Mouse (Mus musculus): ENCODE measurements at regions not wholly inside any gene's neighbourhood (a gene's known extent, or its start where the extent isn't known, plus 50 kb on each side); places are given as distances from the start of the nearest gene placed in this dataset.

GRCm38 (mm10) chr6:147357031-147357430 is 93.0 kb upstream of the Pthlh start:
- no peak overlapping the region for H3K27ac ChIP-seq
- 76% methylated on average over 2 of the region's 2 CpGs for WGBS
- H3K9me3 ChIP-seq, result no peaks in the 10 kb centered on the region
- H3K9ac ChIP-seq, result no peak overlapping the region
- H3K4me2 ChIP-seq (replicated peaks), result no peak overlapping the region
- H3K27me3 ChIP-seq, result no peaks in the 10 kb centered on the region
- H3K4me1 ChIP-seq, result no peaks in the 10 kb centered on the region
- no peak overlapping the region for H3K4me3 ChIP-seq
- H3K36me3 ChIP-seq, result no peaks in the 10 kb centered on the region
- ATAC-seq (ENCODE audit: insufficient number of reproducible peaks, insufficient read depth, low FRiP score, low TSS enrichment), result no peak

DNA sequence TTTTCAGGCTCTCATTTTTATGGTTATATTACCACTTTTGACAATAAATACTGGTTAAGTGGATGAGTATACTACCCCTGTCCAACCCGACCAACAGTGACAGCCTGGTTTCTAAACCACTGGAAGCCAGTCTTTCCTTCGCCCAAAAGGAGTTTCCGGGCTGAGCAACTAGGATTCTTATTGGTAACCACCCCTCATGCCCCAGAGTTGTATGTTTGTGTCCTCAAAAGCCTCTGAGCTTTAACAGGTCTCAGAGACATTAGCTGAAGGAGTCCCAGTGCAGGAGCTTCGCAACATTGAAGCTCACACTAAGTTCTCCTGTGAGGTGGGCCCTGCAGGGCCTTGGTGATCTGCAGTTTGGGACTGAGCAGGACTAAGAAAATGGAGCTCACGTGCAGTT is 92.6 kb upstream of the Pthlh start:
- ATAC-seq (ENCODE audit: insufficient number of reproducible peaks, insufficient read depth, low FRiP score, low TSS enrichment), result no peak
- Histone ChIP-seq H3K4me1 (no peaks in the 10 kb centered on the region), H3K36me3 (no peaks in the 10 kb centered on the region), H3K27ac (no peak overlapping the region), H3K9me3 (no peaks in the 10 kb centered on the region), H3K27me3 (no peaks in the 10 kb centered on the region), H3K9ac (no peak overlapping the region), H3K4me2 (replicated peaks) (no peak overlapping the region), H3K4me3 (no peak overlapping the region)
- WGBS, result 86% methylated on average over 5 of the region's 5 CpGs

DNA sequence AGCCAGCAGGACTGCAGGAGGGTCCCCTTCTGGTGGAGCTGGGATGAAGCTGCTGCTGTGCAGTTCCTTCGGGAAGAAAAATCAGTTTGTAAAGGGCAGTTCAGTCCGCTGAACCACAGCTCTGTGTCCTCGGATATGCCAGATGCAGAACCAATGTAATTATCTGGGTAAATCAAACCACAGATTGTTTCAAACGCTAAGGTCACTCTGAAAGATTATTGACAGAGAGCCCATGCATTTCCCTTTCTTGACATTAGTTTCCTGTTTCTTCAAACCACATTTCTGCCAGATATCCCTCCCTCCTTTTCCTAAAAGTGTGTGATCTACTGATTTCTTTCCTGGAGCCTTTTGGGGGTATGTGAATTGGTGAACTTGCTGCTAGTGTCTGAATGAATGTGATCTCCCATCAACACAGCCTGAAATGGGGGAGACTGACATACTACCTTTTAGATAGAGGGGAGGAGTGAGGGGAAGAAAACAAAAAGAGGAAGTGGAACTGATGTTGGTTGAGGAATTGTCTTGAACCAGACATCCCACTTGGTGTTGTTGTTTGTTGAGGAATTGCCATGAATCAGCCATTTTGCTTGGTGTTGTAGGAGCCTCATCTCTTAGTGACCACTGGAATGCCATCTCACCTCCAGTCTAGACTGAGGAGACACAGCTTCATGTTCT is 85.7 kb upstream of the Pthlh start:
- H3K36me3 ChIP-seq, result no peaks in the 10 kb centered on the region
- 32% methylated on average over 4 of the region's 4 CpGs for WGBS
- no peak overlapping the region for H3K4me3 ChIP-seq

GRCm38 (mm10) chr6:147348621-147349020 is 84.6 kb upstream of the Pthlh start:
- Histone ChIP-seq H3K4me3 (no peak overlapping the region), H3K27me3 (no peaks in the 10 kb centered on the region), H3K27ac (no peak overlapping the region), H3K9me3 (no peaks in the 10 kb centered on the region), H3K9ac (no peak overlapping the region), H3K4me1 (no peaks in the 10 kb centered on the region), H3K36me3 (no peaks in the 10 kb centered on the region), H3K4me2 (replicated peaks) (no peak overlapping the region)
- WGBS, result 63% methylated on average over 3 of the region's 3 CpGs
- ATAC-seq (ENCODE audit: insufficient number of reproducible peaks, insufficient read depth, low FRiP score, low TSS enrichment), result no peak

More for the DNA sequence above, 85.7 kb upstream of the Pthlh start:
- ATAC-seq (ENCODE audit: insufficient number of reproducible peaks, insufficient read depth, low FRiP score, low TSS enrichment), result no peak
- H3K27ac ChIP-seq, result no peak overlapping the region
- H3K4me1 ChIP-seq, result no peaks in the 10 kb centered on the region
- H3K9ac ChIP-seq, result no peak overlapping the region
- H3K27me3 ChIP-seq, result no peaks in the 10 kb centered on the region
- no peaks in the 10 kb centered on the region for H3K9me3 ChIP-seq
- H3K4me2 ChIP-seq (replicated peaks), result no peak overlapping the region

- Histone ChIP-seq H3K36me3 (no peaks in the 10 kb centered on the region), H3K4me1 (no peaks in the 10 kb centered on the region), H3K27ac (no peak overlapping the region), H3K4me2 (replicated peaks) (no peak overlapping the region), H3K27me3 (no peaks in the 10 kb centered on the region), H3K9ac (no peak overlapping the region), H3K4me3 (no peak overlapping the region), H3K9me3 (no peaks in the 10 kb centered on the region)
- ATAC-seq (ENCODE audit: insufficient number of reproducible peaks, insufficient read depth, low FRiP score, low TSS enrichment), result no peak
- 88% methylated on average over 1 of the region's 1 CpGs for WGBS
These were observed 77.1 kb upstream of the Pthlh start for GRCm38 (mm10) chr6:147341042-147341441.

- Histone ChIP-seq H3K36me3 (no peaks in the 10 kb centered on the region), H3K4me3 (no peak overlapping the region), H3K4me2 (replicated peaks) (no peak overlapping the region), H3K9me3 (no peaks in the 10 kb centered on the region), H3K9ac (no peak overlapping the region), H3K27me3 (no peaks in the 10 kb centered on the region), H3K27ac (no peak overlapping the region), H3K4me1 (peaks cover 6% of the 10 kb centered on the region; the same call in 1 of the 2 replicates)
- WGBS, result 84% methylated on average over 7 of the region's 7 CpGs
- ATAC-seq (ENCODE audit: insufficient number of reproducible peaks, insufficient read depth, low FRiP score, low TSS enrichment), result no peak
These were observed 69.0 kb upstream of the Pthlh start for GRCm38 (mm10) chr6:147332976-147333375.

DNA sequence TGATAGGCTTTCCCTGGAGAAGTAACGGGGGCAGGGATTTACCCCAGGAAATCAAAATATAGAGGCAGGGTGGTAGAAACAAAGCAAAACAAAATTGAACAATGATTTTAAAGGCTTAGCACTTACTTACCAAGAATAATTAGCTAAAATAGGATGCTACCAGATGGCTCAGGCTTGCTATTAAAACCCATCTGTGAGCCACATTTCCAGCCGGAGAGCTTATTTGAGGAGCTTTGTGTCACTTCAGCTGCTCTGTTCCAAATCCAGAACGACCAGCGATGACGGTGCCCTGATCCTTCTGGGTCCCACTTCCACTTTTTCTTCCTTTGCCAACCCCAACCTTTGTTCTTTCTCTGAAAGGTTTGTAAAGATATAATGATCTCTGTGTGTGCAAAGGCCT is 65.2 kb upstream of the Pthlh start:
- Histone ChIP-seq H3K4me3 (no peak overlapping the region), H3K9me3 (no peaks in the 10 kb centered on the region), H3K27ac (no peak overlapping the region), H3K27me3 (no peaks in the 10 kb centered on the region), H3K4me2 (replicated peaks) (no peak overlapping the region), H3K4me1 (no peaks in the 10 kb centered on the region), H3K36me3 (no peaks in the 10 kb centered on the region), H3K9ac (no peak overlapping the region)
- no peak for ATAC-seq (ENCODE audit: insufficient number of reproducible peaks, insufficient read depth, low FRiP score, low TSS enrichment)
- 74% methylated on average over 5 of the region's 5 CpGs for WGBS

DNA sequence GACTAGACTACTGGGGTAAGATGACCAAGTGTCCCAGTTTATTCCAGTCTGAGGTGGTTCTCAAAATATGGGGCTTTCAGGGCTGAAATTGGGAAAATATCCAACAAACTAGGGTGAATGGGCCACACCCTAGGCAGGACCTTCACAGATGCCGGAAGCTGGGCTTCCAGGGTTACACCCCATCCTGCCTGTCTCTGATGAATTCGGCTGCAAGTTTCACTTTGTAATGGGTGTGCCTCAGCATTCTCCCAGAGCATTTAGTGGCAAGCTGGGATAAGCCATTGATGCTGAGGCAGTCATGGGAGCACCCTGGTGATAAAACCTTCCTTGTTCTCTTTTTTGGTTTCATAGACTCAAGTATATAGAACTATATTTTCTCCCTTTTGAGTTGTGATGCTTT is 60.4 kb upstream of the Pthlh start:
- no peak for ATAC-seq (ENCODE audit: insufficient number of reproducible peaks, insufficient read depth, low FRiP score, low TSS enrichment)
- Histone ChIP-seq H3K27me3 (no peaks in the 10 kb centered on the region), H3K9me3 (no peaks in the 10 kb centered on the region), H3K4me2 (replicated peaks) (no peak overlapping the region), H3K9ac (no peak overlapping the region), H3K4me1 (no peaks in the 10 kb centered on the region), H3K27ac (no peak overlapping the region), H3K36me3 (no peaks in the 10 kb centered on the region), H3K4me3 (no peak overlapping the region)
- 88% methylated on average over 2 of the region's 2 CpGs for WGBS

DNA sequence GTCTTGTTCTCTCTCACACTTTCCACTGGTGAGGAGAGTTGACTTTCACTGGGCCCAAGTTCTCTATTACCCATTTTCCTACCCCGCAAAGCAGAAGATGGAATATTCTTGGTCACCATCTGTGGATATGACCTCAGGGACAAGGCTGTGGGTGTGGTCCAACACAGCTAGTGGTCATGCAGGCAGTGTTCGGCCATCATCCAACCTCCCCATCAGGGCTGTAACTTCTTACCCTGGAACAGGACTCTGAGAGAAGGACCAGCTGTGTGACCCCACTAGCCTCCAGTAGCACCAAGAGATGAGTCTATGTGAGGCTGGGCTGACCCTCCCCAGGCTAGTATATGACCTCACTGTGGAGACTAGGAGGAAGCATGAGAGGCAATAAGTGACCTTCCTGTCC is 54.1 kb upstream of the Pthlh start:
- 93% methylated on average over 2 of the region's 2 CpGs for WGBS
- no peak overlapping the region for H3K4me2 ChIP-seq (replicated peaks)
- no peak overlapping the region for H3K4me3 ChIP-seq
- no peak overlapping the region for H3K27ac ChIP-seq
- ATAC-seq (ENCODE audit: insufficient number of reproducible peaks, insufficient read depth, low FRiP score, low TSS enrichment), result no peak
- no peak overlapping the region for H3K9ac ChIP-seq
- no peaks in the 10 kb centered on the region; the same call in none of the 2 replicates for H3K4me1 ChIP-seq
- H3K9me3 ChIP-seq, result no peaks in the 10 kb centered on the region
- H3K27me3 ChIP-seq, result no peaks in the 10 kb centered on the region
- H3K36me3 ChIP-seq, result no peaks in the 10 kb centered on the region

GRCm38 (mm10) chr6:147316702-147317468 is 52.9 kb upstream of the Pthlh start:
- no peaks in the 10 kb centered on the region; the same call in none of the 2 replicates for H3K4me1 ChIP-seq
- no peaks in the 10 kb centered on the region for H3K9me3 ChIP-seq
- H3K36me3 ChIP-seq, result no peaks in the 10 kb centered on the region
- no peak overlapping the region for H3K9ac ChIP-seq
- 77% methylated on average over 11 of the region's 11 CpGs for WGBS
- no peaks in the 10 kb centered on the region for H3K27me3 ChIP-seq
- no peak overlapping the region for H3K4me3 ChIP-seq
- no peak for ATAC-seq (ENCODE audit: insufficient number of reproducible peaks, insufficient read depth, low FRiP score, low TSS enrichment)
- no peak overlapping the region for H3K27ac ChIP-seq
- H3K4me2 ChIP-seq (replicated peaks), result no peak overlapping the region

GRCm38 (mm10) chr6:147316140-147316539 is 52.2 kb upstream of the Pthlh start:
- Histone ChIP-seq H3K4me2 (replicated peaks) (no peak overlapping the region), H3K4me1 (no peaks in the 10 kb centered on the region; the same call in none of the 2 replicates), H3K27me3 (no peaks in the 10 kb centered on the region), H3K36me3 (no peaks in the 10 kb centered on the region), H3K4me3 (no peak overlapping the region), H3K9ac (no peak overlapping the region), H3K9me3 (no peaks in the 10 kb centered on the region), H3K27ac (no peak overlapping the region)
- ATAC-seq (ENCODE audit: insufficient number of reproducible peaks, insufficient read depth, low FRiP score, low TSS enrichment), result no peak
- 69% methylated on average over 3 of the region's 3 CpGs for WGBS

- no peak for ATAC-seq (ENCODE audit: insufficient number of reproducible peaks, insufficient read depth, low FRiP score, low TSS enrichment)
- H3K36me3 ChIP-seq, result no peaks in the 10 kb centered on the region
- no peak overlapping the region for H3K27ac ChIP-seq
- no peak overlapping the region for H3K9ac ChIP-seq
- no peak overlapping the region for H3K4me3 ChIP-seq
- 85% methylated on average over 5 of the region's 5 CpGs for WGBS
- no peaks in the 10 kb centered on the region for H3K27me3 ChIP-seq
- no peaks in the 10 kb centered on the region; the same call in none of the 2 replicates for H3K4me1 ChIP-seq
- H3K9me3 ChIP-seq, result no peaks in the 10 kb centered on the region
- no peak overlapping the region for H3K4me2 ChIP-seq (replicated peaks)
These were observed 51.2 kb upstream of the Pthlh start for GRCm38 (mm10) chr6:147315207-147315606.

Measured in embryonic facial prominence, embryonic 12.5 days (tissue).